Mouse (Mus musculus): ENCODE results near the gene Vac14.

GRCm38 (mm10) chr8:110646064-110646463 is 27.7 kb downstream of the Vac14 start:
- TF ChIP-seq POLR2A (IDR thresholded peaks at IDR 0.05; ENCODE audit: low read depth, low read length) (no peak), CTCF (IDR thresholded peaks at IDR 0.05; ENCODE audit: extremely low read depth, insufficient read depth, insufficient read length, insufficient replicate concordance) (peak; percentile 45; the same call in 1 of the 2 replicates)
